Mouse (Mus musculus): ENCODE results near the gene H2al1j.
"Not testable (repeated sequence)": the region's sequence is repeated elsewhere in the genome, so short reads cannot be mapped to it uniquely, and the experiment has no call there.

The H2al1j gene

DNA sequence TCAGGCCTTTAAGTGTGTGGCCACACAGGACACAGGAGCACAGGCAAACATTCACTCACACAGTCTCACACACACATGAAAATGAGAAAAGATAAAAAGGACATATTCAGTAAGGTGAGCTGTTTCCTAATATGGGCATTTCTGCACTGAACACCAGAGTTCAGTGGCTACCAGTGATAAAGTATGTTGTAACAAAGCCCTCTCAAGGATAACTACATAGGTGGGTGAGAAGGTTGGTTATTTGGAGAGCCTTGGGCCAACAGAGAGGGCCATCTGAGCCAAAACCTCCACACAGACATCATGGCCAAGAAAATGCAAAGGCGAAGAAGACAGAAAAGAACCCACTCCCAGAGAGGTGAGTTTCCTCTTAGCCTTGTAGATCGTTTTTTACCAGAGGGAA, at the start of gene H2al1j:
H2al1j (plus strand) TSS at position 301 of the 400 bp plus-strand sequence.
- not testable (repeated sequence) for DNase-seq (ENCODE audit: low read depth, low spot score)

DNA sequence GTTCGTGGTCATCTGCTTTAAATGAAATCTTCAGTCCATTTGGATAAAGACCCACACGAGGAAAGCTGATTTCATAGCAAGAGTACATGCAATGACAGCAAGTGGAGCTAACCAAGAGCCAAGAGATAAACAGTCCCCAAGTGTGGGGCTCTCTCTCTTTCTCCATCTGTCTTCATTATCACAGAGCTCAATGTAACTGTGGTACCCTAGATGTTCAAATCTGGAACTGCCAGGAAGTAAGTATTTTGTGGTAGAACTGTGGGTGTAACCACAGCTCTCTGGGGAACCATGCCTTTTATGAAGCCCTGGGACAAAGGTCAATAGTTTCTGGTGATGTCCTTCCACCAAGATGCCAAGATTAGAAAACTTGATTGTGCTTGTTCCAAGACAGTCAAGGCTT, 46.9 kb upstream of the H2al1j start:
- DNase-seq (ENCODE audit: low read depth, low spot score), result no peak

DNA sequence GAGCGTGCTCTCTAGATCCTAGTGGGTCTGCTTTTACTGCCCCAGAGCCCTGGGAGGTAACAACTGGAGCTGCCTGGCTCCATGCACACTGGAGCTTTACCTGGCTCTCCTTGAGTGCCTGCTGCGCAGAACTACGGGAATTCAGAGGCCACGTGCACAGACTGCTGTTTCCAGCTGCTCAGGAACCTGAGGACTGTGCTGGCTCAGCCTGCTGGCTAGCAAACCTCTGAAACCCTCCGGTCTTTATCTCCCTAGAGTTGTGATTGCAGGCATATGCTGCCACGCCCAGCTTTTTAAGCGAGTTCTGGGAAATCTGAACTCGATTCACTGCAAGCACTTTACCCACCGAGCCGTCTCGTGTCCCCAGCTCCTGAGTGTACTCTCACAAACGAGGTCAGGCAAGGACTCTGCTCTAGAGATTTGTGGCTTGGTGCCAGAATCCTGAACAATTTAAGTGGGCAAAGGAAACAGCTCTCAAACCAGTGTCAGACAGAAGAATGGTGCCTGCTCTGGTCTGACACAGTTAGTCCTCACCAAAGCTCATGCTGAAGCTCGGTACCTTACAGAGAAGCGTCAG, 39.2 kb upstream of the H2al1j start:
- peak; percentile 2 for DNase-seq (ENCODE audit: low read depth, low spot score)

DNA sequence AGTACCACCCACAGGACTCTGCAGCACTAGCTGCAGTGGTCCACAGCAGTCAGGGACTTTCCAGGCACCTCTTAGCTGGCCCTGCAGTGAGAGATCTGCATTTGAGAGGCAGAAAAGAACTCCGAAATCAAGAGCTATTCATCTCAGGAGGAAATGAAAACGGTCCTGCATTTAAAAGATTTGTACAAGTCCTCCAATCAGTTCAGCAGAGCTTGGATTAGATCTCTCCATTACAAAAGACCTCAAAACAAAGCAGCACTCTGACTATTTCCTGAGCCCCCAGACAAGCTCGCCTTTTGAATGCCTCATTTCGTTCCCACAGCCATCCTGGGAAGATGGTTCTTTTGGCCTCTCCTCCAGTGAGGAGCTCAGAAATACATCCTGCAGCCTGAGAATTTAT, 38.4 kb upstream of the H2al1j start:
- peak; percentile 59 for DNase-seq (ENCODE audit: low read depth, low spot score)

DNA sequence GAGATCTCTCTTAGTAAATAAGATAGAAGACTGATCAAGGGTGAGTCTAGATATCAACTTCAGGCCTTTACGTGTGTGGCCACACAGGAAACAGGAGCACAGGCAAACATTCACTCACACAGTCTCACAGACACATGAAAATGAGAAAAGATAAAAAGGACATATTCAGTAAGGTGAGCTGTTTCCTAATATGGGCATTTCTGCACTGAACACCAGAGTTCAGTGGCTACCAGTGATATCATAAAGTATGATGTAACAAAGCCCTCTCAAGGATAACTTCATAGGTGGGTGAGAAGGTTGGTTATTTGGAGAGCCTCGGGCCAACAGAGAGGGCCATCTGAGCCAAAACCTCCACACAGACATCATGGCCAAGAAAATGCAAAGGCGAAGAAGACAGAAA, 28.7 kb upstream of the H2al1j start, which contains the start of gene H2al1a:
H2al1a (plus strand) TSS at position 301 of the 400 bp plus-strand sequence.
- not testable (repeated sequence) for DNase-seq (ENCODE audit: low read depth, low spot score)

DNA sequence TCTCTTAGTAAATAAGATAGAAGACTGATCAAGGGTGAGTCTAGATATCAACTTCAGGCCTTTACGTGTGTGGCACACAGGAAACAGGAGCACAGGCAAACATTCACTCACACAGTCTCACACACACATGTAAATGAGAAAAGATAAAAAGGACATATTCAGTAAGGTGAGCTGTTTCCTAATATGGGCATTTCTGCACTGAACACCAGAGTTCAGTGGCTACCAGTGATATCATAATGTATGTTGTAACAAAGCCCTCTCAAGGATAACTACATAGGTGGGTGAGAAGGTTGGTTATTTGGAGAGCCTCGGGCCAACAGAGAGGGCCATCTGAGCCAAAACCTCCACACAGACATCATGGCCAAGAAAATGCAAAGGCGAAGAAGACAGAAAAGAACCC, 25.5 kb upstream of the H2al1j start, which contains the start of gene H2al1b:
H2al1b (plus strand) TSS at position 301 of the 400 bp plus-strand sequence.
- not testable (repeated sequence) for DNase-seq (ENCODE audit: low read depth, low spot score)

DNA sequence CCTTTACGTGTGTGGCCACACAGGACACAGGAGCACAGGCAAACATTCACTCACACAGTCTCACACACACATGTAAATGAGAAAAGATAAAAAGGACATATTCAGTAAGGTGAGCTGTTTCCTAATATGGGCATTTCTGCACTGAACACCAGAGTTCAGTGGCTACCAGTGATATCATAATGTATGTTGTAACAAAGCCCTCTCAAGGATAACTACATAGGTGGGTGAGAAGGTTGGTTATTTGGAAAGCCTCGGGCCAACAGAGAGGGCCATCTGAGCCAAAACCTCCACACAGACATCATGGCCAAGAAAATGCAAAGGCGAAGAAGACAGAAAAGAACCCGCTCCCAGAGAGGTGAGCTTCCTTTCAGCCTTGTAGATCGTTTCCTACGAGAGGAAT, 22.3 kb upstream of the H2al1j start, which contains the start of gene H2al1c:
H2al1c (plus strand) TSS at position 301 of the 400 bp plus-strand sequence.
- DNase-seq (ENCODE audit: low read depth, low spot score), result not testable (repeated sequence)

DNA sequence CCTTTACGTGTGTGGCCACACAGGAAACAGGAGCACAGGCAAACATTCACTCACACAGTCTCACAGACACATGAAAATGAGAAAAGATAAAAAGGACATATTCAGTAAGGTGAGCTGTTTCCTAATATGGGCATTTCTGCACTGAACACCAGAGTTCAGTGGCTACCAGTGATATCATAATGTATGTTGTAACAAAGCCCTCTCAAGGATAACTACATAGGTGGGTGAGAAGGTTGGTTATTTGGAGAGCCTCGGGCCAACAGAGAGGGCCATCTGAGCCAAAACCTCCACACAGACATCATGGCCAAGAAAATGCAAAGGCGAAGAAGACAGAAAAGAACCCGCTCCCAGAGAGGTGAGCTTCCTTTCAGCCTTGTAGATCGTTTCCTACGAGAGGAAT, 19.1 kb upstream of the H2al1j start, which contains the start of gene H2al1d:
H2al1d (plus strand) TSS at position 301 of the 400 bp plus-strand sequence.
- not testable (repeated sequence) for DNase-seq (ENCODE audit: low read depth, low spot score)

DNA sequence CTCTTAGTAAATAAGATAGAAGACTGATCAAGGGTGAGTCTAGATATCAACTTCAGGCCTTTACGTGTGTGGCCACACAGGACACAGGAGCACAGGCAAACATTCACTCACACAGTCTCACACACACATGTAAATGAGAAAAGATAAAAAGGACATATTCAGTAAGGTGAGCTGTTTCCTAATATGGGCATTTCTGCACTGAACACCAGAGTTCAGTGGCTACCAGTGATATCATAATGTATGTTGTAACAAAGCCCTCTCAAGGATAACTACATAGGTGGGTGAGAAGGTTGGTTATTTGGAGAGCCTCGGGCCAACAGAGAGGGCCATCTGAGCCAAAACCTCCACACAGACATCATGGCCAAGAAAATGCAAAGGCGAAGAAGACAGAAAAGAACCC, 16.0 kb upstream of the H2al1j start, which contains the start of gene H2al1e:
H2al1e (plus strand) TSS at position 301 of the 400 bp plus-strand sequence.
- not testable (repeated sequence) for DNase-seq (ENCODE audit: low read depth, low spot score)

DNA sequence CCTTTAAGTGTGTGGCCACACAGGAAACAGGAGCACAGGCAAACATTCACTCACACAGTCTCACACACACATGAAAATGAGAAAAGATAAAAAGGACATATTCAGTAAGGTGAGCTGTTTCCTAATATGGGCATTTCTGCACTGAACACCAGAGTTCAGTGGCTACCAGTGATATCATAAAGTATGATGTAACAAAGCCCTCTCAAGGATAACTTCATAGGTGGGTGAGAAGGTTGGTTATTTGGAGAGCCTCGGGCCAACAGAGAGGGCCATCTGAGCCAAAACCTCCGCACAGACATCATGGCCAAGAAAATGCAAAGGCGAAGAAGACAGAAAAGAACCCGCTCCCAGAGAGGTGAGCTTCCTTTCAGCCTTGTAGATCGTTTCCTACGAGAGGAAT, 12.8 kb upstream of the H2al1j start, which contains the start of gene H2al1f:
H2al1f (plus strand) TSS at position 301 of the 400 bp plus-strand sequence.
- not testable (repeated sequence) for DNase-seq (ENCODE audit: low read depth, low spot score)

DNA sequence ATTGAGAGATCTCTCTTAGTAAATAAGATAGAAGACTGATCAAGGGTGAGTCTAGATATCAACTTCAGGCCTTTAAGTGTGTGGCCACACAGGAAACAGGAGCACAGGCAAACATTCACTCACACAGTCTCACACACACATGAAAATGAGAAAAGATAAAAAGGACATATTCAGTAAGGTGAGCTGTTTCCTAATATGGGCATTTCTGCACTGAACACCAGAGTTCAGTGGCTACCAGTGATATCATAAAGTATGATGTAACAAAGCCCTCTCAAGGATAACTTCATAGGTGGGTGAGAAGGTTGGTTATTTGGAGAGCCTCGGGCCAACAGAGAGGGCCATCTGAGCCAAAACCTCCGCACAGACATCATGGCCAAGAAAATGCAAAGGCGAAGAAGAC, 9.7 kb upstream of the H2al1j start, which contains the start of gene H2al1g:
H2al1g (plus strand) TSS at position 301 of the 400 bp plus-strand sequence.
- not testable (repeated sequence) for DNase-seq (ENCODE audit: low read depth, low spot score)

DNA sequence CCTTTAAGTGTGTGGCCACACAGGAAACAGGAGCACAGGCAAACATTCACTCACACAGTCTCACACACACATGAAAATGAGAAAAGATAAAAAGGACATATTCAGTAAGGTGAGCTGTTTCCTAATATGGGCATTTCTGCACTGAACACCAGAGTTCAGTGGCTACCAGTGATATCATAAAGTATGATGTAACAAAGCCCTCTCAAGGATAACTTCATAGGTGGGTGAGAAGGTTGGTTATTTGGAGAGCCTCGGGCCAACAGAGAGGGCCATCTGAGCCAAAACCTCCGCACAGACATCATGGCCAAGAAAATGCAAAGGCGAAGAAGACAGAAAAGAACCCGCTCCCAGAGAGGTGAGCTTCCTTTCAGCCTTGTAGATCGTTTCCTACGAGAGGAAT, 6.4 kb upstream of the H2al1j start, which contains the start of gene H2al1h:
H2al1h (plus strand) TSS at position 301 of the 400 bp plus-strand sequence.
- not testable (repeated sequence) for DNase-seq (ENCODE audit: low read depth, low spot score)

DNA sequence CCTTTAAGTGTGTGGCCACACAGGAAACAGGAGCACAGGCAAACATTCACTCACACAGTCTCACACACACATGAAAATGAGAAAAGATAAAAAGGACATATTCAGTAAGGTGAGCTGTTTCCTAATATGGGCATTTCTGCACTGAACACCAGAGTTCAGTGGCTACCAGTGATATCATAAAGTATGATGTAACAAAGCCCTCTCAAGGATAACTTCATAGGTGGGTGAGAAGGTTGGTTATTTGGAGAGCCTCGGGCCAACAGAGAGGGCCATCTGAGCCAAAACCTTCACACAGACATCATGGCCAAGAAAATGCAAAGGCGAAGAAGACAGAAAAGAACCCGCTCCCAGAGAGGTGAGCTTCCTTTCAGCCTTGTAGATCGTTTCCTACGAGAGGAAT, 3.3 kb upstream of the H2al1j start, which contains the start of gene H2al1i:
H2al1i (plus strand) TSS at position 301 of the 400 bp plus-strand sequence.
- DNase-seq (ENCODE audit: low read depth, low spot score), result not testable (repeated sequence)

DNA sequence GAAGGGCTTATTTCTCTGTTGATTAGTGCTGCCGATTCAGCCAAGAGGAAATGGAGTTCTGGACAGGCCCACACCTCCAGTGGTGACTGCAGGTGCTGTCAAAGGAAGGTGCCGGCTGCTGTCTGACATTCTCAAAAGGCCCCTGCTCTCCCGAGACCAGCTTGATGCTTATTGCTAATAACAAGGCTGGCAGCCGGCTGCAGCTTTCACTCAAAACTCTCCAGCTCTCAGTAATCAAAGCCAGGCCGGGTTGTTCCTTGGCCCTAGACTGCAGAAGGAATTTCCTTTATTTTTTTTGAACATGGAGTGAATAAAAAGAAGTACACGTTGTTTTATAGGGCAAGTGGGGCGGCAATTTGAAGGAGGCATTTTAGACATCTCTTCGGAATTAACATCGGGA, 18.1 kb downstream of the H2al1j start:
- DNase-seq (ENCODE audit: low read depth, low spot score), result no peak

DNA sequence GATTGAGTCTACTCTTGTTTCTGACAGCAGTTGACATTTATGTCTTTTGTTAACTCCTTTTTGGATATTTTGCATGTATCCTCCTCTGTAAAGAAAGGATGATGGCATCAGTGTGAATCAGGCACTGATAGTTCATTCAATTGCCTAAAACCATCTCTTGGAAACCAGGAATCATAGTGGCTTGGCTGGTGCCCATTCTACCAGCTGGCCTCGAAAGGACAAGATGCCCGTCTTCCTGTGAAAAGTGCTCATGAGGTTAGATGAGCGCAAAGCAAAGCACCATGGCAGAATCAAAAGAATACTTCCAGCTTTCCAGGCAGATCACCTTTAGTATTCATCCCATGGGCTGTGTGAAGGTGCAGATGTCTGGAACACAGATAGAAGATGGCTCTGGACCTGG, 19.1 kb downstream of the H2al1j start:
- no peak for DNase-seq (ENCODE audit: low read depth, low spot score)

DNA sequence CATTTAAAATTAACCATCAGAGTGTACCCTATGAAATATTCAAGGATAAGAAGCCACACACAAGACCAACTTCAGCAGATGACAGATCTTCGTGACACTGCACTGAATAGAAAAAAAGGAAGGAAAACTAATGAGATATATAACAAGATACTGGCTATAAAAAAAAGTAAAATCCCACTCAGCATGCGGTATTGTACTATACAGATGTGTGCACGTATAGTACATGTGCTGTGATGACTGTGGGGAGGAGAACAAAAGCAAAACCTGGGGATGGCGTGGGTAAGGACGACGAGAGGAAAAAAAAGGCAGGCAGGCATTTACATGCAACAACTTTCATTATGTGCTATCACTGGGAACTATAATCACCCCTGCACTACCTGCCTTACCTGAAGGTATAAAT, 33.2 kb downstream of the H2al1j start:
- DNase-seq (ENCODE audit: low read depth, low spot score), result no peak

DNA sequence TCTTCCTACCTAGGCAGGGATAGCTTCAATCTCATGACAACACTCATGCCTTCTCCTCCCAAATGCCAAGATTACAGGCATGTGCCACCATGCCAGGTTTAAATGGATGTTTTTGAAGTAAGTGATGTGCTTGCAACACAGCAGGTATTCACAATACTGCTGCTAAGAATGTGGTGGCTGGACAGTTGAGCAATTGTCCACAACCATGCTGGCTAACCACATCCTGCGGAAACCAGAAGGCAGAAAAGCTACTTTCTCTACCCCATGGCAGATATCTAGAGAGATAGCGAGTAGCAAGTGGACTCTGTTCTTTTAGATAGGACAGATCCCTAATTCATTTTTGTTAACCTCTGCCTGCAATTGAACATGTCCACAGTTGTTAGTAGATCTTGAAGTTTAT, 33.6 kb downstream of the H2al1j start:
- no peak for DNase-seq (ENCODE audit: low read depth, low spot score)

DNA sequence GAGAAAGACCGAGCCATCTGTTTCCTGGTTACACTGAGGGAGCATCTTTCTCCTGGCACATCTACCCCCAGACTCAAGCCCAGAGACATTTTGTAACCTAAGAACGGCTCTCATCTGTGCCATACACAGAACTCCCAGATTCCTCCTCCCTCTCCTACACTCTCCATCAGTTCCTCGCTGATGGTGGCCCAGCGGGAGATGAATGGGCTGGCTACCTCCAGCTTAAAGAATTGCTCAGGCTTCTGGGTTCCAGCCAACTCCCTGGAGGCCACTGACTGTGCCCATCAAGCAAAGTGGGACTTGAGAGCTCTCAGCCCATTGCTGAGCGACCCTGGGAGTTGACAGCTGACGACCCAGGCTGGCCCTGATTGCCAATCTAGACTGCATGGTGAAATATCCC, 36.3 kb downstream of the H2al1j start:
- peak; percentile 1 for DNase-seq (ENCODE audit: low read depth, low spot score)

DNA sequence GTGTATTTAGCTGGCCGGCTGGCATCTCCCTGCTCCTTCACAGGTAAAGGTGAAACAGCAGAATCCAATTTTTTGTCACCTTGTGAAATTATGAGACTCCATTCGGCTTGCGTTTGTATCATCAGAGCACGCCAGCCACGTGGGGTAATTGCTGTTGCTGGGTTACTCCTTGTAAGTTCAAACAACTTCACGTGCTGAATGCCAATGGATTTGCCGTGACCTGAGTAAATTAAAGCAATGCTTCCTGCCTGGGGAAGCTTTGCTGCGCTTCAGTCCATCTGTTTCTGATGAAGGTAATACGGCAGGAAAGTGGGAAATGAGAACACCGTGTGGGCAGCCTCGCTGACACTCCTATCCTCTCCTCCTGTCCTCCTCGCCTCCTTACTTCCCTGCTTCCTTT, 37.5 kb downstream of the H2al1j start:
- no peak for DNase-seq (ENCODE audit: low read depth, low spot score)
